Mouse (Mus musculus): ENCODE results near the gene G6pdx. TPM values are rescaled to one million over a fixed set of nuclear protein-coding genes. Genes with fewer than 3 reads are reported as not detected.
A peak's percentile ranks its signal among the peaks of the same experiment; 100 is the strongest.

G6pdx gene
- 53.5 and 55.3 TPM in 2 replicates for polyA plus RNA-seq (2016; fragmentation: Nextera tagmentation; extraction: Ambion mirVana)

- H3K9me3 ChIP-seq, result no peaks in the 10 kb centered on the region
- DNase-seq (ENCODE audit: extremely low spot score, low spot score), result peak; percentile 79
- H3K4me3 ChIP-seq, result peak within 1 kb of the TSS; percentile 63
- H3K27me3 ChIP-seq (ENCODE audit: poor library complexity, severe bottlenecking), result no peaks in the 10 kb centered on the region
- peaks cover 12% of the 10 kb centered on the region for H3K36me3 ChIP-seq (replicated peaks)
- H3K4me1 ChIP-seq, result peaks cover 10% of the 10 kb centered on the region
- peak within 1 kb of the TSS; percentile 83 for H3K27ac ChIP-seq
- WGBS, result 22% methylated on average over 25 of the region's 25 CpGs
Measured at GRCm38 (mm10) chrX:74428826-74429276, at the start of gene G6pdx. TSS of gene G6pdx (minus strand) at chrX:74429194.

GRCm38 (mm10) chrX:74452773-74453172 lies 23.8 kb upstream of the G6pdx start:
- 14% methylated on average over 4 of the region's 4 CpGs for WGBS
- Histone ChIP-seq H3K27ac (no peak overlapping the region), H3K4me1 (no peaks in the 10 kb centered on the region), H3K4me3 (no peak overlapping the region), H3K9me3 (no peaks in the 10 kb centered on the region), H3K36me3 (replicated peaks) (peaks cover 8% of the 10 kb centered on the region), H3K27me3 (ENCODE audit: poor library complexity, severe bottlenecking) (no peaks in the 10 kb centered on the region)
- DNase-seq (ENCODE audit: extremely low spot score, low spot score), result no peak

GRCm38 (mm10) chrX:74451157-74451912 lies 22.3 kb upstream of the G6pdx start:
- H3K36me3 ChIP-seq (replicated peaks), result peaks cover 9% of the 10 kb centered on the region

DNA sequence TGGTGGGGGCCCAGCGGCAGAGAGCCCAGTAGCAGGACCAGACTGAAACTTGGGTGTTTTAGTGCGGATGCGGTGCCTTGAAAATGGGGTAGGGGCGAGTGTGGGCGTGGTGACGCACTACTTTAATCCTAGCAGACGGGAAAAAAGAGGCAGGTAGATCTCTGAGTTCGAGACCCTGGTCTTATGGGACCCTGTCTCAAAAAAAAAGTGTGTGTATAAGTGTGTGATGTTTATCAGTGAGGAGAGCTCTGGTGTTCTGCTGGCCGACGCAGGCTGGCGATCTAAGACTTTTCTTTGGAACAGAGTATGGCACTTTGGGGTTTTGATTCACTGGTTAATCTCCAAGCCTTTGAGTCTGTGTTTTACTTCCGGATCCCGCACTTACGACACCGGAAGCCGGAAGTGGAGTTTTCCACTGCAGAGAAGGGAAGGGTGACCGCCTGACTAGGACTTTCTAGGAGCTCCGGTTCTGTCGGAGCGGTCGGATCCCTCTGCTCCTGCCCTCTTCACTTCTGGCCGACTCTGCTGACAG lies 362 bp upstream of the G6pdx start:
- 19% methylated on average over 22 of the region's 22 CpGs for WGBS
- no peaks in the 10 kb centered on the region for H3K9me3 ChIP-seq

More at GRCm38 (mm10) chrX:74451157-74451912, 22.3 kb upstream of the G6pdx start:
- no peaks in the 10 kb centered on the region for H3K27me3 ChIP-seq (ENCODE audit: poor library complexity, severe bottlenecking)
- no peaks in the 10 kb centered on the region for H3K9me3 ChIP-seq
- DNase-seq (ENCODE audit: extremely low spot score, low spot score), result no peak
- no peaks in the 10 kb centered on the region for H3K4me1 ChIP-seq
- H3K4me3 ChIP-seq, result no peak overlapping the region
- WGBS, result 83% methylated on average over 4 of the region's 4 CpGs
- no peak overlapping the region for H3K27ac ChIP-seq

DNA sequence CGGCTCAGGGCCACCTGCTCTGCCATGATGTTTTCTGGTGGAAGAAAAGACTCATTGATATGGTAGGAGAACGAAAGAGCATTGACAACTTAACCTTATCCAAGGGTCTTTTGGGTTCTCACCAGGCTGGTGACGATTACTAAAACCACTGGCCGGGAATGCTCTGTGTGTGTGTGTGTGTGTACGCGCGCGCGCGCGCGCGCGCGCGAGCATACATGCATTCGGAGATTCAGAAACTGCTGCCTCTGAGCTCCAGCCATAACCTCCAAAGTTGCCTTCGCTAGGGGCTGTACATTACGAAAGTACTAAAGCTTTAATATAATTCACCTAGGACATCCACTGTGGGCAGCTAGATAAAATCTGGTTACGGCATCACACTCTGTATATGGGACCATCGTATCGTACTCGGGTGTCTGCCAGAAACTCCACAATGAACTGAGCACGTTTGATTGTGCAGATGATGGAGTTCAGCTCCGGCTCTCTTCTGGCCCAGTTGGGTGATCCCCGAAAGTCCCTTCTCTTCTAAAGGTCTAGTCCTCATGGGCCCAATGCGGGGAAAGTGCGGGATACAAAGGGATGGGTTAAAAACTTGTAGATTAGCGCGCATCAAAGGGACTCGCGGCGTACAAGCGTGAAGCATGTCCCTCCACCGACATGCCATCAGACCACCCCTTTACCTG lies 708 bp downstream of the G6pdx start:
- DNase-seq (ENCODE audit: extremely low spot score, low spot score), result no peak
- no peaks in the 10 kb centered on the region for H3K9me3 ChIP-seq
- peaks cover 10% of the 10 kb centered on the region for H3K4me1 ChIP-seq
- H3K27ac ChIP-seq, result peak overlapping the region; percentile 83
- WGBS, result 22% methylated on average over 35 of the region's 35 CpGs
- H3K4me3 ChIP-seq, result peak overlapping the region; percentile 63
- no peaks in the 10 kb centered on the region for H3K27me3 ChIP-seq (ENCODE audit: poor library complexity, severe bottlenecking)
- peaks cover 6% of the 10 kb centered on the region; the same call in 1 of the 2 replicates for H3K36me3 ChIP-seq (replicated peaks)

More for the DNA sequence above, 362 bp upstream of the G6pdx start:
- Histone ChIP-seq H3K27me3 (ENCODE audit: poor library complexity, severe bottlenecking) (no peaks in the 10 kb centered on the region), H3K27ac (peak overlapping the region; percentile 83), H3K36me3 (replicated peaks) (peaks cover 17% of the 10 kb centered on the region), H3K4me3 (peak overlapping the region; percentile 63), H3K4me1 (peaks cover 10% of the 10 kb centered on the region)
- peak; percentile 71 for DNase-seq (ENCODE audit: extremely low spot score, low spot score)

GRCm38 (mm10) chrX:74427116-74427515 lies 1.9 kb downstream of the G6pdx start:
- WGBS, result 89% methylated on average over 3 of the region's 3 CpGs
- H3K9me3 ChIP-seq, result no peaks in the 10 kb centered on the region
- no peak overlapping the region for H3K4me3 ChIP-seq
- DNase-seq (ENCODE audit: extremely low spot score, low spot score), result no peak
- H3K36me3 ChIP-seq (replicated peaks), result no peaks in the 10 kb centered on the region
- peaks cover 10% of the 10 kb centered on the region for H3K4me1 ChIP-seq
- H3K27me3 ChIP-seq (ENCODE audit: poor library complexity, severe bottlenecking), result no peaks in the 10 kb centered on the region
- H3K27ac ChIP-seq, result no peak overlapping the region

DNA sequence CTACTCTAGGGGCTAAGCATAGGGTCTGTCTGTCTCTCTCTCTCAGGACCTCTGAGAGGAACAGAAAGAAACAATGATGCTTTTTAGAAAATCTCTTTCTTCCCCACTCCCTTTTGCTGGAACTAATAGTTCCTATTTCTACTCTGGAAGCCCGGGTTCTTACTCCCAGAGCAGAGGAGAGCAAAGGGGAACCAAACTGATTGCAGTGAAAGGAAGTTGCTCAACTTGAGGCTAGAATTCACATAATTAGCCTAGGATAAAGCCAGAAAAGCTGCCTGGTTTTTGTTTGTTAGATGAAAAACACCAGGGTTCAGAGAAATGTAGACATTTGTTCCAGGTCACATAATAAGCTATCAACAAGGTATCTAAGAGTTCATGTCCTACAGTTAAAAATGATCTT lies 2.7 kb downstream of the G6pdx start:
- no peak overlapping the region for H3K27ac ChIP-seq
- no peaks in the 10 kb centered on the region for H3K27me3 ChIP-seq (ENCODE audit: poor library complexity, severe bottlenecking)
- H3K36me3 ChIP-seq (replicated peaks), result no peaks in the 10 kb centered on the region
- DNase-seq (ENCODE audit: extremely low spot score, low spot score), result no peak
- WGBS, result 89% methylated on average over 1 of the region's 1 CpGs
- peaks cover 10% of the 10 kb centered on the region for H3K4me1 ChIP-seq
- no peaks in the 10 kb centered on the region for H3K9me3 ChIP-seq
- H3K4me3 ChIP-seq, result no peak overlapping the region

DNA sequence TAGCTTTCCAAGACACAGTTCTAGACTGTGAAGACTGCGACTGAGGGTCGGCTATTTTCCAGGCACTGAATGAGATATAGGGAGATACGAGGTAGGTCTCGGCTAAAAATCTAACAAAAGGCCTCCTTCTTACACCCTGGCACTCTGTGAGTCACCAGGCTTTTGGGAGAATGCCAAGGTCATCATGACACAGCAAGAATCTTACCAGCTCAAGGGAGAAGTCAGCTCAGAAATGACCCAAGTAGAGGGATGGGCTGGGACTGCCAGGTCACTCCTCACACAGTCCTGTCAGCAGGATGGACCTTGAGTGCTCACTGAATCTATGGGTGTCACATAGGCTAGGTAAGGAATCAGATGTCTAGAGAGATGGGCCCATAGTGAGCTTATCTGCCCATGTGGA lies 3.8 kb downstream of the G6pdx start:
- Histone ChIP-seq H3K9me3 (no peaks in the 10 kb centered on the region), H3K4me3 (no peak overlapping the region), H3K4me1 (peaks cover 8% of the 10 kb centered on the region), H3K27ac (no peak overlapping the region), H3K36me3 (replicated peaks) (no peaks in the 10 kb centered on the region), H3K27me3 (ENCODE audit: poor library complexity, severe bottlenecking) (no peaks in the 10 kb centered on the region)
- WGBS, result 94% methylated on average over 4 of the region's 4 CpGs
- DNase-seq (ENCODE audit: extremely low spot score, low spot score), result no peak

GRCm38 (mm10) chrX:74424443-74424842 lies 4.6 kb downstream of the G6pdx start:
- DNase-seq (ENCODE audit: extremely low spot score, low spot score), result no peak

DNA sequence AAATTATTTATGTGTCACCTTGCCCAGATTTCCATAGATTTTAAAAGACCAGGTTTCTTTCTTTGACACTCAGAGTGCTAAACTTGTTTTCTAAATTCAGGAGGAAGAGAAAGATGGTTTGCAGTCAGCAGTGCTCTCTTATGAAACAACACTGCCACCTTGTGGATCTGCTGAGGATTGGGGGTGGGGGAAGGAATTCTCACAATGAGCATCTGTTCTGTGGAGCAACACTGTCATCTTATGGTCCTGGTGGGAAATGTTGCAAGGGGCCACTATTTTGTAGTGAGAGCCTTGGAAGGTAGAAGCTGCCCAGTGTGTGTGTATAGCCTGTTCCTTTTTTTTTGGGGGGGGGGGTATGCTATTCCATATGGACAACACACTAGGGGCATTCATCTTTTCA lies 15.6 kb downstream of the G6pdx start:
- H3K4me3 ChIP-seq, result no peak overlapping the region
- no peaks in the 10 kb centered on the region for H3K27me3 ChIP-seq (ENCODE audit: poor library complexity, severe bottlenecking)
- H3K4me1 ChIP-seq, result no peaks in the 10 kb centered on the region
- peaks cover 22% of the 10 kb centered on the region for H3K36me3 ChIP-seq (replicated peaks)
- H3K27ac ChIP-seq, result no peak overlapping the region
- no peaks in the 10 kb centered on the region for H3K9me3 ChIP-seq
- DNase-seq (ENCODE audit: extremely low spot score, low spot score), result peak; percentile 51

More at GRCm38 (mm10) chrX:74424443-74424842, 4.6 kb downstream of the G6pdx start:
- Histone ChIP-seq H3K4me3 (no peak overlapping the region), H3K36me3 (replicated peaks) (no peaks in the 10 kb centered on the region), H3K27me3 (ENCODE audit: poor library complexity, severe bottlenecking) (no peaks in the 10 kb centered on the region), H3K4me1 (peaks cover 6% of the 10 kb centered on the region), H3K27ac (no peak overlapping the region), H3K9me3 (no peaks in the 10 kb centered on the region)

- Histone ChIP-seq H3K36me3 (replicated peaks) (peaks cover 22% of the 10 kb centered on the region), H3K27me3 (ENCODE audit: poor library complexity, severe bottlenecking) (no peaks in the 10 kb centered on the region), H3K9me3 (no peaks in the 10 kb centered on the region), H3K4me1 (no peaks in the 10 kb centered on the region), H3K27ac (no peak overlapping the region), H3K4me3 (no peak overlapping the region)
- WGBS, result 65% methylated on average over 2 of the region's 2 CpGs
- no peak for DNase-seq (ENCODE audit: extremely low spot score, low spot score)
Measured at GRCm38 (mm10) chrX:74408340-74408739, 20.7 kb downstream of the G6pdx start.

GRCm38 (mm10) chrX:74400136-74400535 lies 28.9 kb downstream of the G6pdx start:
- DNase-seq (ENCODE audit: extremely low spot score, low spot score), result no peak
- Histone ChIP-seq H3K27me3 (ENCODE audit: poor library complexity, severe bottlenecking) (no peaks in the 10 kb centered on the region), H3K4me3 (no peak overlapping the region), H3K27ac (no peak overlapping the region), H3K36me3 (replicated peaks) (no peaks in the 10 kb centered on the region), H3K4me1 (no peaks in the 10 kb centered on the region), H3K9me3 (no peaks in the 10 kb centered on the region)
- WGBS, result 90% methylated on average over 3 of the region's 3 CpGs

Measured in forebrain, embryonic 10.5 days (tissue).